Mouse (Mus musculus) hindbrain, embryonic 15.5 days (tissue): ENCODE results near the gene Evi2a. TPM values are rescaled to one million over a fixed set of nuclear protein-coding genes. Genes with fewer than 3 reads are reported as not detected.

Source experiments
- ATAC-seq: fragments of 200-750 bp; cut with Nextera tagmentation; 2 replicates; pipeline ENCODE4 v1.8.0; 2017; ENCODE audit warnings: low read depth, moderate number of reproducible peaks, moderate TSS enrichment; ENCODE audit not compliant: low FRiP score
- H3K27ac ChIP-seq: fragments of 300-500 bp; sonication (generic); replicated peaks from 2 replicates; pipeline ENCODE4 v1.5.1; 2015; ENCODE audit warnings: mild to moderate bottlenecking, inconsistent platforms
- H3K27me3 ChIP-seq: fragments of 300-500 bp; sonication (generic); 2 replicates; pipeline ENCODE4 v1.6.1; 2015; ENCODE audit warnings: control low read depth, inconsistent platforms
- H3K36me3 ChIP-seq: fragments of 300-500 bp; sonication (generic); 2 replicates; pipeline ENCODE4 v1.6.1; 2015; ENCODE audit warnings: control low read depth, inconsistent platforms
- H3K4me1 ChIP-seq: fragments of 300-500 bp; sonication (generic); replicated peaks from 2 replicates; pipeline ENCODE4 v1.6.1; 2015; ENCODE audit warnings: control low read depth, inconsistent platforms
- H3K4me2 ChIP-seq: fragments of 300-500 bp; sonication (generic); 2 replicates; pipeline ENCODE4 v1.6.1; 2015; ENCODE audit warnings: moderate library complexity, mild to moderate bottlenecking, inconsistent platforms
- H3K4me3 ChIP-seq: fragments of 300-500 bp; sonication (generic); 2 replicates; pipeline ENCODE4 v1.5.1; 2015; ENCODE audit warnings: mild to moderate bottlenecking, inconsistent platforms
- H3K9ac ChIP-seq: fragments of 300-500 bp; sonication (generic); 2 replicates; pipeline ENCODE4 v1.6.1; 2015; ENCODE audit warnings: inconsistent platforms
- H3K9me3 ChIP-seq: fragments of 300-500 bp; sonication (generic); 2 replicates; pipeline ENCODE4 v1.6.1; 2016; ENCODE audit warnings: control low read depth, inconsistent platforms
- WGBS: fragments of 180-500 bp; shearing (Covaris S2); methylation state at CpG from one replicate; pipeline ENCODE4 v1.1.7; 2015; 5-methylcytosine and 5-hydroxymethylcytosine counted together
- polyA plus RNA-seq: library from polyadenylated mRNA; unstranded; fragments of >200 nt; fragmentation: Nextera tagmentation; extraction: Ambion mirVana; gene quantifications from 2 replicates; pipeline ENCODE4 v1.2.1, GENCODE M21; 2015

Gene Evi2a
- polyA plus RNA-seq, 1 experiment from 2014 or later, result 3.2 TPM

- WGBS, result 86% methylated on average over 1 of the region's 1 CpGs
- Histone ChIP-seq H3K9me3 (no peaks in the 10 kb centered on the region), H3K27ac (no peak overlapping the region), H3K4me1 (no peaks in the 10 kb centered on the region), H3K36me3 (no peaks in the 10 kb centered on the region), H3K27me3 (no peaks in the 10 kb centered on the region), H3K4me2 (no peak overlapping the region), H3K4me3 (no peak overlapping the region), H3K9ac (no peak overlapping the region)
- no peak for ATAC-seq
Measured at GRCm38 (mm10) chr11:79522944-79523343, 7.5 kb downstream of the Evi2a start.

- H3K27ac ChIP-seq, result no peak overlapping the region
- no peaks in the 10 kb centered on the region for H3K9me3 ChIP-seq
- H3K36me3 ChIP-seq, result no peaks in the 10 kb centered on the region
- H3K9ac ChIP-seq, result no peak overlapping the region
- H3K4me3 ChIP-seq, result no peak overlapping the region
- H3K4me2 ChIP-seq, result no peak overlapping the region
- H3K4me1 ChIP-seq, result no peaks in the 10 kb centered on the region
- ATAC-seq, result no peak
- H3K27me3 ChIP-seq, result no peaks in the 10 kb centered on the region
Measured at GRCm38 (mm10) chr11:79521930-79522329, 8.5 kb downstream of the Evi2a start.

GRCm38 (mm10) chr11:79520772-79521171 lies 9.6 kb downstream of the Evi2a start:
- H3K9ac ChIP-seq, result no peak overlapping the region
- no peak overlapping the region for H3K4me3 ChIP-seq
- no peaks in the 10 kb centered on the region for H3K36me3 ChIP-seq
- no peak for ATAC-seq
- H3K4me2 ChIP-seq, result no peak overlapping the region
- no peaks in the 10 kb centered on the region for H3K27me3 ChIP-seq
- no peaks in the 10 kb centered on the region for H3K9me3 ChIP-seq
- H3K27ac ChIP-seq, result no peak overlapping the region
- H3K4me1 ChIP-seq, result no peaks in the 10 kb centered on the region

- Histone ChIP-seq H3K9ac (no peak overlapping the region), H3K4me1 (no peaks in the 10 kb centered on the region), H3K9me3 (no peaks in the 10 kb centered on the region), H3K4me2 (no peak overlapping the region), H3K27ac (no peak overlapping the region), H3K36me3 (no peaks in the 10 kb centered on the region), H3K27me3 (no peaks in the 10 kb centered on the region), H3K4me3 (no peak overlapping the region)
- WGBS, result 84% methylated on average over 1 of the region's 1 CpGs
- ATAC-seq, result no peak
Measured at GRCm38 (mm10) chr11:79519878-79520291, 10.5 kb downstream of the Evi2a start.

- no peaks in the 10 kb centered on the region for H3K4me1 ChIP-seq
- H3K36me3 ChIP-seq, result no peaks in the 10 kb centered on the region
- no peaks in the 10 kb centered on the region for H3K9me3 ChIP-seq
- ATAC-seq, result no peak
- no peak overlapping the region for H3K9ac ChIP-seq
- no peaks in the 10 kb centered on the region for H3K27me3 ChIP-seq
- H3K4me2 ChIP-seq, result no peak overlapping the region
- 84% methylated on average over 6 of the region's 6 CpGs for WGBS
- H3K4me3 ChIP-seq, result no peak overlapping the region
- H3K27ac ChIP-seq, result no peak overlapping the region
Measured at GRCm38 (mm10) chr11:79519299-79519698, 11.1 kb downstream of the Evi2a start.

- no peak for ATAC-seq
- H3K27me3 ChIP-seq, result no peaks in the 10 kb centered on the region
- H3K9ac ChIP-seq, result no peak overlapping the region
Measured at GRCm38 (mm10) chr11:79515798-79516197, 14.6 kb downstream of the Evi2a start.

GRCm38 (mm10) chr11:79515331-79515730 lies 15.1 kb downstream of the Evi2a start:
- no peaks in the 10 kb centered on the region for H3K4me1 ChIP-seq
- no peak overlapping the region for H3K4me2 ChIP-seq
- no peak overlapping the region for H3K9ac ChIP-seq
- H3K27me3 ChIP-seq, result no peaks in the 10 kb centered on the region
- H3K36me3 ChIP-seq, result no peaks in the 10 kb centered on the region
- ATAC-seq, result no peak
- H3K27ac ChIP-seq, result no peak overlapping the region
- H3K9me3 ChIP-seq, result no peaks in the 10 kb centered on the region
- 70% methylated on average over 6 of the region's 6 CpGs for WGBS
- no peak overlapping the region for H3K4me3 ChIP-seq

More at GRCm38 (mm10) chr11:79515798-79516197, 14.6 kb downstream of the Evi2a start:
- Histone ChIP-seq H3K4me1 (no peaks in the 10 kb centered on the region), H3K9me3 (no peaks in the 10 kb centered on the region), H3K4me3 (no peak overlapping the region), H3K36me3 (no peaks in the 10 kb centered on the region), H3K27ac (no peak overlapping the region), H3K4me2 (no peak overlapping the region)
- 97% methylated on average over 2 of the region's 2 CpGs for WGBS

- H3K4me1 ChIP-seq, result no peaks in the 10 kb centered on the region
- no peak overlapping the region for H3K9ac ChIP-seq
- H3K4me2 ChIP-seq, result no peak overlapping the region
- no peaks in the 10 kb centered on the region for H3K27me3 ChIP-seq
- no peak overlapping the region for H3K27ac ChIP-seq
- no peaks in the 10 kb centered on the region for H3K9me3 ChIP-seq
- ATAC-seq, result no peak
- H3K4me3 ChIP-seq, result no peak overlapping the region
- WGBS, result 92% methylated on average over 3 of the region's 3 CpGs
- H3K36me3 ChIP-seq, result no peaks in the 10 kb centered on the region
Measured at GRCm38 (mm10) chr11:79511970-79512369, 18.4 kb downstream of the Evi2a start.

GRCm38 (mm10) chr11:79504506-79504905 lies 25.9 kb downstream of the Evi2a start:
- no peak overlapping the region for H3K4me2 ChIP-seq
- no peaks in the 10 kb centered on the region for H3K9me3 ChIP-seq
- no peak overlapping the region for H3K9ac ChIP-seq
- H3K4me1 ChIP-seq, result peaks cover 7% of the 10 kb centered on the region
- 64% methylated on average over 7 of the region's 7 CpGs for WGBS
- no peaks in the 10 kb centered on the region for H3K27me3 ChIP-seq
- no peak for ATAC-seq
- no peak overlapping the region for H3K4me3 ChIP-seq
- no peak overlapping the region for H3K27ac ChIP-seq
- H3K36me3 ChIP-seq, result no peaks in the 10 kb centered on the region

- Histone ChIP-seq H3K4me2 (peak within 1 kb of the TSS; percentile 35), H3K27me3 (no peaks in the 10 kb centered on the region), H3K27ac (peak within 1 kb of the TSS; percentile 51; the same call in 1 of the 2 replicates), H3K4me1 (peaks cover 7% of the 10 kb centered on the region), H3K9ac (no peak within 1 kb of the TSS), H3K36me3 (no peaks in the 10 kb centered on the region), H3K9me3 (no peaks in the 10 kb centered on the region), H3K4me3 (0 out of 2 replicates have a peak within 1 kb of the TSS, but pooled peaks have one; percentile 12)
- 23% methylated on average over 8 of the region's 8 CpGs for WGBS
- no peak for ATAC-seq
Measured at GRCm38 (mm10) chr11:79503845-79504244, 26.6 kb downstream of the Evi2a start, which contains the start of gene Omg. Gene Omg, minus strand, starts transcription at chr11:79504084.

GRCm38 (mm10) chr11:79502917-79503316 lies 27.5 kb downstream of the Evi2a start:
- Histone ChIP-seq H3K9ac (no peak overlapping the region), H3K4me2 (peak overlapping the region; percentile 10), H3K27ac (peak overlapping the region; percentile 45; the same call in 1 of the 2 replicates)

GRCm38 (mm10) chr11:79494976-79495800 lies 35.2 kb downstream of the Evi2a start:
- Histone ChIP-seq H3K27ac (no peak overlapping the region), H3K4me3 (no peak overlapping the region), H3K9ac (no peak overlapping the region), H3K4me2 (no peak overlapping the region), H3K27me3 (no peaks in the 10 kb centered on the region), H3K4me1 (0 out of 2 replicates have a peak, but pooled peaks cover 4% of the 10 kb centered on the region), H3K9me3 (no peaks in the 10 kb centered on the region), H3K36me3 (peaks cover 8% of the 10 kb centered on the region; the same call in 1 of the 2 replicates)
- WGBS, result 72% methylated on average over 10 of the region's 10 CpGs
- no peak for ATAC-seq

More at GRCm38 (mm10) chr11:79502917-79503316, 27.5 kb downstream of the Evi2a start:
- WGBS, result 19% methylated on average over 2 of the region's 2 CpGs
- no peaks in the 10 kb centered on the region for H3K9me3 ChIP-seq
- 0 out of 2 replicates have a peak overlapping the region, but pooled peaks have one; percentile 6 for H3K4me3 ChIP-seq
- no peak for ATAC-seq
- no peaks in the 10 kb centered on the region for H3K27me3 ChIP-seq
- peaks cover 7% of the 10 kb centered on the region for H3K4me1 ChIP-seq
- H3K36me3 ChIP-seq, result no peaks in the 10 kb centered on the region
